Mouse (Mus musculus) fibroblast of lung, adult 2 months (primary cell): ENCODE measurements around the gene Smarcd2.
"Not testable (repeated sequence)": the region's sequence is repeated elsewhere in the genome, so short reads cannot be mapped to it uniquely, and the experiment has no call there.

ENCODE experiments used
- DNase-seq: peaks from one replicate; pipeline ENCODE4 v3.0.0-alpha.2; 2011; ENCODE audit warnings: low read depth

Smarcd2 gene

DNA sequence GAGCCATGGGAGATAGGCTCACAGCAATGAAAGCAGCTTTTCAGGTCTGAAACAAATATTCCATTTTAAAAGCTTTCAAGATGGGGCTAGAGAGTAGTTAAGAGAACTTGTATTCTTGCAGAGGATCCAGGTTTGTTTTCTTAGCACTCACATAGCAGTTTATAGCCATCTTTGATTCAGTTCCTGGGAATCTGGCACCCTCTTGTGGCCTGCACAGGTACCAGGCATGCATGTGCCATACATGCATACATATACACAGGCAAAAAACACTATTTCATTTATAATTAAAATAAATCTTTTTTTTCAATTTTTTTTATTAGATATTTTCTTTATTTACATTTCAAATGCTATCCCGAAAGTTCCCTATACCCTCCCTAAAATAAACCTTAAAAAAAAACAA is 25.9 kb downstream of the Smarcd2 start:
- DNase-seq, result no peak

DNA sequence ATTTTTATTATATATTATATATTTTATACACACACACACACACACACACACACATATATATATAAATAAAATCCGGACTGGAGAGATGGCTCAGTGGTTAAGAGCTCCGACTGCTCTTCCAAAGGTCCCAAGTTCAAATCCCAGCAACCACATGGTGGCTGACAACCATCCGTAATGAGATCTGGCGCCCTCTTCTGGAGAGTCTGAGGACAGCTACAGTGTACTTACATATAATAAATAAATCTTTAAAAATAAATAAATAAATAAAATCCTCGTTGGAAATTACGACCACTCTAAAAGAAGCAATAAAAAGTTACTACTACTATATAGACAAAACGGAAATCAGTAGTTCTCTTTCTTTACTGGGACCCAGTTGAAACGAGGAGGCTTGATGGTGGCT is 38.8 kb downstream of the Smarcd2 start:
- not testable (repeated sequence) for DNase-seq

DNA sequence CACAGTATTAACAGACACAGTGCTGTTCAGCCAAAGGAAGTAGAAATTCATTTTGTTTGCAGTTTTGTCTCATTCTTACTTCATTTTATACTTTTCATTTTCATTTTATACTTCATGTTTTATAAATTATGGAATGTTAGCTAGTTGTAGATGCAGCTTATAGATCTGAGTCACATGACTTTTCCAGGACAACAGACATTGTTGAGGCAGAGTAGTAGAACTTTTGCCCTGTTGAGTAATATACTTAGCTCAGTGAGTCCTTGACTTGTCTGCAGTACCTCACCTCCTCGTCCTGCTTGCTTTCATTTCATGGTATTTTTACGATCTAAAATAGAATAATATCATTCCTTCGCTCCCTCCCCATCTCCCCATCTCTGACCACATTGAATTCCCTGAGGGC is 52.2 kb downstream of the Smarcd2 start:
- DNase-seq, result no peak

DNA sequence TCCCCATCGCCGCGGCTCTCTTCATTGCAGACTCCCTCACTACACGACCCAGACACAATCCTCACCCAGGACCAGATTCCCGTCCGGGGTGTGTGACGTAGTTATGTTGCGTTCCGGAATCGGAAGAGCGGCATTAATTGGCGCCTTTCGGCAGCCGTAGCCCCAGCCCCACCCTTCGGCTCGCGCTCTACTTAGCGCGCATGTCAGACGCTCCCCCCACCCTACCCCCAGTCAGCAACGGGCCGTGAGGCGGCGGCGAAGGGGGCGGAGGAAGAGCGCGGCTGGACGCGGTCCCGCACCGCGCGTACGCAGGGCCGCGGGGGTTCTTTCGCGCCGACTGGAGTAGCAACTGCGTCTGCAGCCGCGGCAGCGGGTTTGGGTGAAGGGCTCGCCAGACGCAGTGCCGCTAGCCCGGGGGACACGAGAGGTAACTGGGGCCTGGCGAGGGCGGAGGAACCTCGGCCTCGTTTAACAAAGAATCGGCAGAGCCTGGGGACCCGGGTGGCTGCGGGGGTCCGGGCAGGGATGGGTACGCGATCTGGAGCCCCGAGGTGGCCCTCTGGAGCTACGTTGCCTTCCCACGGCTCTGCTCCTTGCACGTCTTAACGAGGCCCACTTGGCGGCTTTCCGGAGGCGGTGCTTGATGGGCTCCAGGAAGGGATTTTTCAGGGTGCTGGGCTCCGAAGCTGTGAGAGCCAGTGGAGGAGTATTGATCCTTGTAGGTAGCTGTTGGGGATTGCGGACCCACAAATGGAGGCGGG is 55.9 kb downstream of the Smarcd2 start, which contains the start of gene Ddx42:
Ddx42 (plus strand) TSS at position 197 of the 761 bp plus-strand sequence.
- peak; percentile 92 for DNase-seq

DNA sequence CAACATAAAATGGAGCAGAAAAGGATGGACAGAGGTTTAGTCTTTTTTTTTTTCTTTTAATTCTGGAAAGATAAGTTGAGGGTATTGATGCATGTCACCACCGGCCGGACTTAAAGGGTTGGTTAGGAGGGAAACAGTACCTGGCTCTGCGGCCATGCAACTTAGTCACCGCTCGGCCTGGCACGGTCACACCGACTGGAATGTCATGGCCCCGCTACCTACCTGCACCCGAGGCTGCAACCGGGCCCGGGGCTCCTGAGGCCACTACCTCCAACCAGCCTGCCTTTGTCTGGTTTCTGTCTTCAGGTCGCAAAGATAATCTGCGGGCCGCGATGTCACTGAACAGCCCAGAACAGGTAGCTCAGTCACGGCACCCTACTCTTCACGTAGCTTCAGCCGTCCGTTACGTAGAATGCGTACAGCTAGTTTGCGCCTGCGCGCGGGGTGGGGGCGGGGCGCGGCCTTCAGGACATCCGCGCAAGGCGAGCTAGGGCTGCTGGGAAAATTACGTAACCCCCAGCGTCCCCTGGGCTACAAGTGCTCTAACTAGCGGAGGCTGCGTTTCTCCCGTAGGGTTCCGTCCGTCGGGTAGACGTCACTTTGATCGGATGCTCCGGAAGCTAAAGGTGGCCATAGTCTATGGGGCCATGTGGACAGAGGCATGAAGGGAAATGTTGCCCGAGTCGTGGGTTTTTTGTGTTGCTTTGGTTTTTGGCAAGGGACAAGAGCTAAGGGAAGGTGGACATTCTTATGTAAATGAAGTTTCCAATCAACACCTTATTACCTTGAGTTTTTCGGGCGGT is 56.6 kb downstream of the Smarcd2 start, which contains the start of gene Ccdc47:
Ccdc47 (minus strand) TSS at position 418 of the 803 bp plus-strand sequence.
- peak; percentile 97 for DNase-seq

DNA sequence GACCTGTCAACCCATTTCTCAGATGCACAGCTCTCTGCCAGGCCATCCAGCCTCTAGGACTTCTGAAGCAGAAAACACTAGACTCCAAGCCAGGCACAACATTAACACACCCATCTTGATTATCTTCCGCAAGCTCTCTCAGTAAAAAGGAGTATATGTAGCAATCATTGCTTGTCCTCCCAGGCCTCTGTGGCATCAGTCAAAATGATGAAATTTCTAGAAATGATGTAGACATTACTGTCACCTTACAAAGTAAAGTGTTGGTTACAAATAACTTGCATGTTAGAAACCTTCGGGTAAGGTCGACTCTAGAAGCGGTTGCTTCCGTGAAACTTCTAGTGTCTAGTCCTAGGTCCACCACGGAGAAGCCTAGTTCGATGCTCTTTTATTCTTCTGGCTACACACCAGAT is 57.3 kb downstream of the Smarcd2 start:
- no peak for DNase-seq

DNA sequence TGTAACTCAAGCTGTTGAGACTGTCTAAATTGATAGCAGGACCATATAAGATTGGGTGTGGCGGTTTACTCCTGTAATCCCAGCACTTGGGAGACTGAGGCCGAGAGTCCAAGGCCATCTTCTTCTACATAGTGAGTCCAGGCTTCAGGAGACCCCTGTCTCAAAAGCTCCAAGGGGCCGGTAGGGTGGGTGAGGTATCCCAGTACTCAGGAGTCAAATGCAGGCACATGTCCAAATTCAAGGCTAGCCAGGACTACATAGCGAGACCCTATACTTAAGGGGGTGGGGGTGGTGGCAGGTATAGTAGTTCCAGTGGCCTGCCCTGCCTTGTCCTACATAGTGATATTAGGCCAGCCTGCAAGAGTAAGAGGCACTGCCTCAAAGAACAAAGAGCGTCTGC is 57.9 kb downstream of the Smarcd2 start:
- DNase-seq, result no peak
